Mouse (Mus musculus): ENCODE data around the gene Acap2. TPM values are rescaled to one million over a fixed set of nuclear protein-coding genes. Genes with fewer than 3 reads are reported as not detected.

Gene Acap2
- polyA plus RNA-seq, 1 experiment = 53.1 TPM

GRCm38 (mm10) chr16:31234808-31235456, 33.9 kb upstream of the Acap2 start:
- TF ChIP-seq POLR2A (IDR thresholded peaks at IDR 0.05; ENCODE audit: extremely low read depth, insufficient read depth, low read length) = no peak
- no peak for TF ChIP-seq CTCF (IDR thresholded peaks at IDR 0.05; ENCODE audit: extremely low read depth, insufficient read depth, low read length)
- H3K4me1 ChIP-seq (ENCODE audit: control insufficient read depth, insufficient read depth, low read length) = peaks cover 20% of the 10 kb centered on the region
- no peak overlapping the region for H3K4me3 ChIP-seq (ENCODE audit: insufficient read depth, low read length)
- H3K27ac ChIP-seq (ENCODE audit: insufficient read depth, low read length) = no peak overlapping the region

GRCm38 (mm10) chr16:31234356-31234755, 33.3 kb upstream of the Acap2 start:
- Histone ChIP-seq H3K4me3 (ENCODE audit: insufficient read depth, low read length) (no peak overlapping the region), H3K27ac (ENCODE audit: insufficient read depth, low read length) (no peak overlapping the region), H3K4me1 (ENCODE audit: control insufficient read depth, insufficient read depth, low read length) (peaks cover 20% of the 10 kb centered on the region)
- TF ChIP-seq POLR2A (IDR thresholded peaks at IDR 0.05; ENCODE audit: extremely low read depth, insufficient read depth, low read length) = no peak
- no peak for TF ChIP-seq CTCF (IDR thresholded peaks at IDR 0.05; ENCODE audit: extremely low read depth, insufficient read depth, low read length)

- no peak for TF ChIP-seq CTCF (IDR thresholded peaks at IDR 0.05; ENCODE audit: extremely low read depth, insufficient read depth, low read length)
- peaks cover 20% of the 10 kb centered on the region for H3K4me1 ChIP-seq (ENCODE audit: control insufficient read depth, insufficient read depth, low read length)
- no peak overlapping the region; the same call in 1 of the 2 replicates for H3K4me3 ChIP-seq (ENCODE audit: insufficient read depth, low read length)
- peak overlapping the region; percentile 25 for H3K27ac ChIP-seq (ENCODE audit: insufficient read depth, low read length)
Observed at GRCm38 (mm10) chr16:31233541-31234339, 32.7 kb upstream of the Acap2 start.

- no peak for TF ChIP-seq POLR2A (IDR thresholded peaks at IDR 0.05; ENCODE audit: extremely low read depth, insufficient read depth, low read length)
- TF ChIP-seq CTCF (IDR thresholded peaks at IDR 0.05; ENCODE audit: extremely low read depth, insufficient read depth, low read length) = no peak
- Histone ChIP-seq H3K27ac (ENCODE audit: insufficient read depth, low read length) (peak overlapping the region; percentile 42; the same call in 1 of the 2 replicates), H3K4me1 (ENCODE audit: control insufficient read depth, insufficient read depth, low read length) (peaks cover 19% of the 10 kb centered on the region), H3K4me3 (ENCODE audit: insufficient read depth, low read length) (no peak overlapping the region)
Observed at GRCm38 (mm10) chr16:31233167-31233498, 32.1 kb upstream of the Acap2 start.

- no peak overlapping the region for H3K4me3 ChIP-seq (ENCODE audit: insufficient read depth, low read length)
- TF ChIP-seq CTCF (IDR thresholded peaks at IDR 0.05; ENCODE audit: extremely low read depth, insufficient read depth, low read length) (no peak), POLR2A (IDR thresholded peaks at IDR 0.05; ENCODE audit: extremely low read depth, insufficient read depth, low read length) (no peak)
- H3K27ac ChIP-seq (ENCODE audit: insufficient read depth, low read length) = no peak overlapping the region
- peaks cover 18% of the 10 kb centered on the region for H3K4me1 ChIP-seq (ENCODE audit: control insufficient read depth, insufficient read depth, low read length)
Observed at GRCm38 (mm10) chr16:31232491-31233166, 31.6 kb upstream of the Acap2 start.

- Histone ChIP-seq H3K4me3 (ENCODE audit: insufficient read depth, low read length) (no peak overlapping the region), H3K4me1 (ENCODE audit: control insufficient read depth, insufficient read depth, low read length) (peaks cover 18% of the 10 kb centered on the region), H3K27ac (ENCODE audit: insufficient read depth, low read length) (no peak overlapping the region)
- TF ChIP-seq CTCF (IDR thresholded peaks at IDR 0.05; ENCODE audit: extremely low read depth, insufficient read depth, low read length) (no peak), POLR2A (IDR thresholded peaks at IDR 0.05; ENCODE audit: extremely low read depth, insufficient read depth, low read length) (no peak)
Observed at GRCm38 (mm10) chr16:31231591-31231990, 30.5 kb upstream of the Acap2 start.

GRCm38 (mm10) chr16:31227746-31228145, 26.7 kb upstream of the Acap2 start:
- no peak overlapping the region for H3K27ac ChIP-seq (ENCODE audit: insufficient read depth, low read length)
- H3K4me3 ChIP-seq (ENCODE audit: insufficient read depth, low read length) = no peak overlapping the region
- peaks cover 6% of the 10 kb centered on the region for H3K4me1 ChIP-seq (ENCODE audit: control insufficient read depth, insufficient read depth, low read length)
- TF ChIP-seq CTCF (IDR thresholded peaks at IDR 0.05; ENCODE audit: extremely low read depth, insufficient read depth, low read length) (no peak), POLR2A (IDR thresholded peaks at IDR 0.05; ENCODE audit: extremely low read depth, insufficient read depth, low read length) (no peak)

GRCm38 (mm10) chr16:31215271-31215670, 14.2 kb upstream of the Acap2 start:
- Histone ChIP-seq H3K27ac (ENCODE audit: insufficient read depth, low read length) (no peak overlapping the region), H3K4me1 (ENCODE audit: control insufficient read depth, insufficient read depth, low read length) (no peaks in the 10 kb centered on the region), H3K4me3 (ENCODE audit: insufficient read depth, low read length) (no peak overlapping the region)
- TF ChIP-seq CTCF (IDR thresholded peaks at IDR 0.05; ENCODE audit: extremely low read depth, insufficient read depth, low read length) = no peak
- no peak for TF ChIP-seq POLR2A (IDR thresholded peaks at IDR 0.05; ENCODE audit: extremely low read depth, insufficient read depth, low read length)

- H3K27ac ChIP-seq (ENCODE audit: insufficient read depth, low read length) = no peak overlapping the region
- H3K4me3 ChIP-seq (ENCODE audit: insufficient read depth, low read length) = no peak overlapping the region
- TF ChIP-seq POLR2A (IDR thresholded peaks at IDR 0.05; ENCODE audit: extremely low read depth, insufficient read depth, low read length) = no peak
- no peak for TF ChIP-seq CTCF (IDR thresholded peaks at IDR 0.05; ENCODE audit: extremely low read depth, insufficient read depth, low read length)
- no peaks in the 10 kb centered on the region for H3K4me1 ChIP-seq (ENCODE audit: control insufficient read depth, insufficient read depth, low read length)
Observed at GRCm38 (mm10) chr16:31213463-31213862, 12.4 kb upstream of the Acap2 start.
